In genomic region chr13:55329683-55330566, GRCm38 (mm10) we compare ENCODE assay signal across 8 mouse cellular contexts. TPM values are rescaled to one million over a fixed set of nuclear protein-coding genes. Genes with fewer than 3 reads are reported as not detected.
DNase-seq lines count a peak whose midpoint lies in the region; ATAC-seq and TF ChIP-seq lines count a peak whose summit lies in the region.

Gene Mxd3 (minus strand): TSS chr13:55329823.

- H3K27ac ChIP-seq in heart, embryonic 13.5 days (replicated peaks): peak within 1 kb of the TSS; percentile 90
- peak within 1 kb of the TSS; percentile 65 for H3K27ac ChIP-seq in kidney, postnatal 0 days
- peak within 1 kb of the TSS; percentile 97 for H3K27ac ChIP-seq in liver, embryonic 15.5 days (replicated peaks)
- H3K27ac ChIP-seq in neural tube, embryonic 11.5 days (ENCODE audit: low read depth, low read length): peak within 1 kb of the TSS; percentile 84
- H3K27ac ChIP-seq in stomach, embryonic 16.5 days (ENCODE audit: low read length): peak within 1 kb of the TSS; percentile 86

- H3K9ac ChIP-seq in heart, embryonic 13.5 days: peak within 1 kb of the TSS; percentile 86
- H3K9ac ChIP-seq in kidney, postnatal 0 days (ENCODE audit: low read depth, low read length): peak within 1 kb of the TSS; percentile 54
- peak within 1 kb of the TSS; percentile 87 for H3K9ac ChIP-seq in liver, embryonic 15.5 days
- peak within 1 kb of the TSS; percentile 63 for H3K9ac ChIP-seq in neural tube, embryonic 11.5 days (ENCODE audit: low read length)
- peak within 1 kb of the TSS; percentile 78 for H3K9ac ChIP-seq in stomach, embryonic 16.5 days (ENCODE audit: low read length)

- peak within 1 kb of the TSS; percentile 83 for H3K4me3 ChIP-seq in heart, embryonic 13.5 days
- H3K4me3 ChIP-seq in kidney, postnatal 0 days (replicated peaks; ENCODE audit: low read depth, low read length): peak within 1 kb of the TSS; percentile 50
- peak within 1 kb of the TSS; percentile 83 for H3K4me3 ChIP-seq in liver, embryonic 15.5 days (replicated peaks)
- peak within 1 kb of the TSS; percentile 62 for H3K4me3 ChIP-seq in neural tube, embryonic 11.5 days (ENCODE audit: low read depth, low read length)
- peak within 1 kb of the TSS; percentile 75 for H3K4me3 ChIP-seq in stomach, embryonic 16.5 days (replicated peaks; ENCODE audit: low read length)

- no peak for TF ChIP-seq CTCF in kidney, postnatal 0 days (IDR thresholded peaks at IDR 0.05; ENCODE audit: low read depth)

- ATAC-seq in CD4-positive, CD25-positive, alpha-beta regulatory T cell, adult 4 months: peak; percentile 67
- peak; percentile 59 for ATAC-seq in erythroblast, adult 5-6 weeks (replicated peaks; ENCODE audit: low FRiP score, poor library complexity, severe bottlenecking)
- peak; percentile 81 for ATAC-seq in heart, embryonic 13.5 days (ENCODE audit: extremely low read depth, insufficient number of reproducible peaks, low FRiP score, low TSS enrichment)
- peak; percentile 75 for ATAC-seq in kidney, postnatal 0 days (replicated peaks; ENCODE audit: low FRiP score, low read depth)
- ATAC-seq in liver, embryonic 15.5 days (ENCODE audit: insufficient read depth): peak; percentile 89
- peak; percentile 84 for ATAC-seq in neural tube, embryonic 11.5 days (ENCODE audit: insufficient read depth, low FRiP score, low TSS enrichment)
- ATAC-seq in stomach, embryonic 16.5 days (ENCODE audit: insufficient read depth, low FRiP score): peak; percentile 90

- H3K4me1 ChIP-seq in heart, embryonic 13.5 days: peaks cover 48% of the 10 kb centered on the region
- peaks cover 10% of the 10 kb centered on the region for H3K4me1 ChIP-seq in kidney, postnatal 0 days (replicated peaks; ENCODE audit: insufficient read depth, low read length)
- peaks cover 63% of the 10 kb centered on the region for H3K4me1 ChIP-seq in liver, embryonic 15.5 days (replicated peaks)
- peaks cover 12% of the 10 kb centered on the region for H3K4me1 ChIP-seq in neural tube, embryonic 11.5 days (ENCODE audit: control insufficient read depth, insufficient read depth, low read length)
- H3K4me1 ChIP-seq in stomach, embryonic 16.5 days (ENCODE audit: control insufficient read depth, insufficient read depth, low read length): peaks cover 31% of the 10 kb centered on the region

- H3K9me3 ChIP-seq in heart, embryonic 13.5 days: no peaks in the 10 kb centered on the region
- no peaks in the 10 kb centered on the region for H3K9me3 ChIP-seq in kidney, postnatal 0 days (replicated peaks; ENCODE audit: low read length)
- H3K9me3 ChIP-seq in liver, embryonic 15.5 days (replicated peaks): no peaks in the 10 kb centered on the region
- H3K9me3 ChIP-seq in neural tube, embryonic 11.5 days (ENCODE audit: control insufficient read depth, low read length): no peaks in the 10 kb centered on the region
- H3K9me3 ChIP-seq in stomach, embryonic 16.5 days (replicated peaks; ENCODE audit: control insufficient read depth, low read length): no peaks in the 10 kb centered on the region

- WGBS in heart, embryonic 13.5 days: under 1% methylated on average over 82 of the region's 82 CpGs
- under 1% methylated on average over 75 of the region's 82 CpGs for WGBS in kidney, postnatal 0 days
- WGBS in liver, embryonic 15.5 days (ENCODE audit: insufficient replicate concordance): under 1% methylated on average over 80 of the region's 82 CpGs
- under 1% methylated on average over 58 of the region's 82 CpGs for WGBS in neural tube, embryonic 11.5 days
- WGBS in stomach, embryonic 16.5 days: under 1% methylated on average over 82 of the region's 82 CpGs

- DNase-seq in brain, adult 2 months (ENCODE audit: low read depth, low spot score): peak; percentile 70
- DNase-seq in kidney, postnatal 0 days (ENCODE audit: low spot score): peak; percentile 88
- peak; percentile 93 for DNase-seq in neural tube, embryonic 11.5 days (ENCODE audit: low spot score)

- peaks cover 18% of the 10 kb centered on the region for H3K36me3 ChIP-seq in heart, embryonic 13.5 days
- H3K36me3 ChIP-seq in kidney, postnatal 0 days (ENCODE audit: insufficient read depth, low read length): peaks cover 10% of the 10 kb centered on the region; the same call in 1 of the 2 replicates
- H3K36me3 ChIP-seq in liver, embryonic 15.5 days (replicated peaks): peaks cover 36% of the 10 kb centered on the region
- peaks cover 9% of the 10 kb centered on the region for H3K36me3 ChIP-seq in neural tube, embryonic 11.5 days (ENCODE audit: control insufficient read depth, insufficient read depth, low read length)
- peaks cover 9% of the 10 kb centered on the region; the same call in 1 of the 2 replicates for H3K36me3 ChIP-seq in stomach, embryonic 16.5 days (ENCODE audit: control insufficient read depth, insufficient read depth, low read length)

- peaks cover 3% of the 10 kb centered on the region; the same call in 1 of the 2 replicates for H3K27me3 ChIP-seq in heart, embryonic 13.5 days (replicated peaks)
- H3K27me3 ChIP-seq in kidney, postnatal 0 days (ENCODE audit: insufficient read depth, low read length): no peaks in the 10 kb centered on the region
- H3K27me3 ChIP-seq in liver, embryonic 15.5 days: 0 out of 2 replicates have a peak, but pooled peaks cover 13% of the 10 kb centered on the region
- no peaks in the 10 kb centered on the region for H3K27me3 ChIP-seq in neural tube, embryonic 11.5 days (ENCODE audit: control insufficient read depth, insufficient read depth, low read length)
- H3K27me3 ChIP-seq in stomach, embryonic 16.5 days (ENCODE audit: control insufficient read depth, insufficient read depth, low read length): no peaks in the 10 kb centered on the region

- H3K4me2 ChIP-seq in heart, embryonic 13.5 days: peak within 1 kb of the TSS; percentile 95
- peak within 1 kb of the TSS; percentile 68 for H3K4me2 ChIP-seq in kidney, postnatal 0 days (ENCODE audit: low read length)
- peak within 1 kb of the TSS; percentile 96 for H3K4me2 ChIP-seq in liver, embryonic 15.5 days
- H3K4me2 ChIP-seq in neural tube, embryonic 11.5 days (ENCODE audit: low read depth): peak within 1 kb of the TSS; percentile 81
- H3K4me2 ChIP-seq in stomach, embryonic 16.5 days (ENCODE audit: low read depth, low read length): peak within 1 kb of the TSS; percentile 55

RNA-seq across cellular contexts. Expression of gene Mxd3, which starts in this region (rescaled TPM):
- polyA plus RNA-seq in CD4-positive, CD25-positive, alpha-beta regulatory T cell, adult 4 months (2017; shearing (Covaris generic)): 1 to 10 TPM; 3.4 to 6.1 TPM
- 14.2 and 15.0 TPM in 2 replicates for total RNA-seq in erythroblast, adult 5-6 weeks (2015; ENCODE audit: low replicate concordance)
- 20.1 and 28.7 TPM in 2 replicates for total RNA-seq in erythroblast, adult 5-6 weeks (2017; ENCODE audit: low replicate concordance)
- 21.1 and 22.1 TPM in 2 replicates for polyA plus RNA-seq in heart, embryonic 13.5 days (2015; fragmentation: Nextera tagmentation; extraction: Ambion mirVana)
- 14.9 and 15.1 TPM in 2 replicates for polyA plus RNA-seq in kidney, postnatal 0 days (2015; fragmentation: Nextera tagmentation; extraction: Ambion mirVana)
- polyA plus RNA-seq in liver, embryonic 15.5 days (2015; fragmentation: Nextera tagmentation; extraction: Ambion mirVana): 28.8 and 33.6 TPM in 2 replicates
- polyA plus RNA-seq in neural tube, embryonic 11.5 days (2014; fragmentation: Nextera tagmentation; extraction: Ambion mirVana): 29.5 and 31.6 TPM in 2 replicates
- polyA plus RNA-seq in stomach, embryonic 16.5 days (2015; fragmentation: Nextera tagmentation; extraction: Ambion mirVana): 31.8 and 35.5 TPM in 2 replicates

Comparison
In these comparisons a context has a peak if more than half of its experiments do, and no peak if none do; other contexts are left out.
1. Peak in every context shown above with its lines: DNase-seq, ATAC-seq, H3K4me3 ChIP-seq and H3K27ac ChIP-seq.